Mouse (Mus musculus) urinary bladder, postnatal 25 days (tissue): Measurements from ENCODE around the gene Clasp2.
"Not testable (repeated sequence)": the region's sequence is repeated elsewhere in the genome, so short reads cannot be mapped to it uniquely, and the experiment has no call there.

ENCODE experiments used
- DNase-seq: peaks from one replicate; pipeline ENCODE4 v3.0.0; 2022; ENCODE audit warnings: low spot score

Clasp2 gene

DNA sequence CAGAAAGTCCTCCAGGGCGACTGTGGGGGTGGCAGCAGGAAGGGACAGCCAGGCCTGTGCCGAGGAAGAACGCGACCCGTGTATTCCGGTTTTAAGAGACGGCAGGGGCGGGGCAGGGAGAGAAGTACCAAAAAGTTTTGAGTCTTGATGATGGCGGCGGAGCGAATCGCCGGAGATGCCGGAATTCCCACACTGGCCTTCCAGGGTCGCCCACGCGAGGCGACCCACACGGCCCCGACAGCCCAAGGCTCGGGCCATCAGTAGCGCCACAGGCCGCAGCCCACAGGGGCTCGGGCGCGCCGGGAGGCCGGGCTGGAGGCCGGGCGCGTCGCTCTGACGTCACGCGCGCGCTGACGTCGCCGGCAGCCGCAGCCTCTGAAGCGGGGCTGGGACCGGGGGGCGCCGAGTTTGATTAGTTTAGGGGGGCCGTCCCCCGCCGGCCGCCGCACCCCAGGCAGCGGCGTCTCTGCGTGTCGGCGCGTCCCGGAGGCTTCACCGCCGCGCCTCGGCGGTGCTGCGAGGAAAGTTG is at the start of gene Clasp2:
Gene Clasp2 (plus strand): TSS at position 366 of the 529 bp plus-strand sequence.
- peak; percentile 68 for DNase-seq

DNA sequence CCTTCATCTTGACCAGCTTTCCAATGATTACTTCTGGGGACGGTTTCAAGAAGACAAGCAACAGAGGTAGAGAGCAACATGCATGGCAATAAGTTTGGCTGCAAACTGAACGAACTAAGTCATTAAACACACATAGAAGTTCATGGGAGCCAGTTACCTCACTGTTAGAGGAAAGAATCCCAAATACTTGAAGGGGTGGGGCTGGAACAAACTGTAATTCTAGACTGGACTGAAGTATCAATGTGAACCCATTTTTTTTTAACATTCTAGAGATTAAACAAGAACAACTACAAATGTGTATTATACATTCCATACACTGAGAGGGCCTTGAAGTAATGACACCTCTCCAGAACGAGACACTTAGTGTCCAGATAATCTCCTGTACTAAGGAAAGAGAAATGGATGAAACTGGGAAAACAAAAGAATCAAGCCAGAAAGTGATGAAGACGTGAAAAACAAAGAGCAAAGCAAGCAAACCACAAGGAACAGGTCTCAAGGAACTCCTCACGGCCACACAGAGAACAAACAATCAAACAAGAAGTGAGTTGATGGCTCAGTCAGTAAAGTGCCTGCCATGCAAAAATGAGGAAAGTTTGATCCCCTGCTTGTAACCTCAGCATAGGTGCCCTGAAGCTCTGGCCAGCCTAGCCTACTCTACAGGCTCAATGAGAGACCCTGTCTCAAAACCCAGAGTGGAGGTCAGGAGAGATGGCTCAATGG is 39.7 kb upstream of the Clasp2 start:
- DNase-seq: no peak

DNA sequence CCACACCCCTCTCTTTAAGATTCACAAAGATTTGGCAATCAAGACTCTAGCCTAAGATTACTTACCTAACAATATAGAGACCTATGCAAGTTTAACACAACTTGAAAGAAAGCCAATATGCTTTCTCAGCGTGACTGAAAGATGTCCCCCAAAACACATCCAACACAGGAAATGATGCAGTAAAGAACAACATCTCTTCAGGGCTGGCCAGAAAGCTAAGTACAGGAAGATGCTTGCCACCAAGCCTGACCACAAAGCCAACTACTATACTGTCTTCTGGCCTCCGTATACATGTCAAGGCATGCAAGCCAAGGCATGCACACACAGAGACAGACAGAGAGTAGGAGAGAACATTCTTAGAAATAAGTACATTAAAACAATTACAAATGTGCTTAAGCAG is 35.2 kb upstream of the Clasp2 start:
- no peak for DNase-seq

DNA sequence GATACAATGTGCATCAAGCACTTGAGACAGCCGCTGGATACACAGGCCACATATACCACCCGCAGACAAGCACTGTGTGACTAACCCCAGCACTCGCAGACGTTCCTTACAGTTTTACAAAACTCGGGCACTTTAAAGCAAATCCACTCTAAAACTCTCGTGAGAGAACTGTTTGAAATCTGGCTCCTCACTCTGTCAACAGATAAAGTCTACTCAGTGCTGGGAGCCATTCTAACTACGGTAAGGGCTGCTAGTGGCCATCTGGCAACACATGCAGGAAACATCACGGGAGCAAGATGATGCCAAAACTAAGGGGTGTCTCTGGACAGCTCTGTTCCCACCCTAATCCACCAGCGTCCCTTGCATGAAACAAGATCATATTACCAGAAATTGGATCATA is 34.4 kb upstream of the Clasp2 start:
- no peak for DNase-seq

DNA sequence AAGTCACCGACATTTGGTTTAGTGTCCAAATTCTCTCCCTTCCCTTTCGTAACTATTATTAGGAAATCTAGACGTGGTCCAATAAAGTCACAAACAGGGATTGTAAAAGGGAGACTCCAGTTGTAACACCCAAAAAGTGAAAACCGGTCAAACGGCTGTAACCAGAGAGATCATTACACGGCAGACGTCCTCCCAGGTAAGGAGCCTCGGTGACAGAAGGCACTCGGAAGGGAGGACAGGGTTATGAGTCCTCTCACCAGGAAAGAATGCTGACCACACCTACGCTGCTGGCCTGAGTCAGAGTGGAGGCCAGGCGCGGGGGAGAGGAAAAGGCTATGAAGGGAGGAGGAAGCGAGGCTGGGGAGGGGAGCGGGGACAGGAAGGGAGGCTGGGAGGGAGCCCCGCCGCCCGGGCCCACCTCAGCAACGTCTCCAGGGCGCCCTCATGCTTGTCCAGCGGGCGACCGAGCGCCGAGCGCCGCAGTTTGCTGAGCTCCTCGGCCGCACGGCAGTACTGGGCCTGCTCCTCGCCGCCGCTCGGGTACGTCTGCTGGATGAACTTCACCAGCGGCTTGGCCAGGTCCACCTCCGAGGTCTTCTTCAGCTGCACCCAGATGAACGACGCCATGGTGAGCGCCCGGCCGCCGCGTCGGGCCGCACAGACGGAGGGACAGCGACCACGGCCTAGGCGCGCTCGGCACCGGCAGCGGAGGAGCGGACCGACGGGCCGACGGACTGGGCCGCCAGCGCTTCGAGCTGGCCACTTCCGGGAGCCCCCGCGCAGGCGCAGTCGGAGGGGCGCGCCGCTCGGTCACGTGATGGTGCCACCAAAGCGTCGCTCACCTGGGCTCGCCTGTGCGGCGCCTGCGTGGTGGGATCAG is 33.6 kb upstream of the Clasp2 start, which contains the start of gene Pdcd6ip:
Gene Pdcd6ip (minus strand): TSS at position 779 of the 880 bp plus-strand sequence.
- peak; percentile 95 for DNase-seq

DNA sequence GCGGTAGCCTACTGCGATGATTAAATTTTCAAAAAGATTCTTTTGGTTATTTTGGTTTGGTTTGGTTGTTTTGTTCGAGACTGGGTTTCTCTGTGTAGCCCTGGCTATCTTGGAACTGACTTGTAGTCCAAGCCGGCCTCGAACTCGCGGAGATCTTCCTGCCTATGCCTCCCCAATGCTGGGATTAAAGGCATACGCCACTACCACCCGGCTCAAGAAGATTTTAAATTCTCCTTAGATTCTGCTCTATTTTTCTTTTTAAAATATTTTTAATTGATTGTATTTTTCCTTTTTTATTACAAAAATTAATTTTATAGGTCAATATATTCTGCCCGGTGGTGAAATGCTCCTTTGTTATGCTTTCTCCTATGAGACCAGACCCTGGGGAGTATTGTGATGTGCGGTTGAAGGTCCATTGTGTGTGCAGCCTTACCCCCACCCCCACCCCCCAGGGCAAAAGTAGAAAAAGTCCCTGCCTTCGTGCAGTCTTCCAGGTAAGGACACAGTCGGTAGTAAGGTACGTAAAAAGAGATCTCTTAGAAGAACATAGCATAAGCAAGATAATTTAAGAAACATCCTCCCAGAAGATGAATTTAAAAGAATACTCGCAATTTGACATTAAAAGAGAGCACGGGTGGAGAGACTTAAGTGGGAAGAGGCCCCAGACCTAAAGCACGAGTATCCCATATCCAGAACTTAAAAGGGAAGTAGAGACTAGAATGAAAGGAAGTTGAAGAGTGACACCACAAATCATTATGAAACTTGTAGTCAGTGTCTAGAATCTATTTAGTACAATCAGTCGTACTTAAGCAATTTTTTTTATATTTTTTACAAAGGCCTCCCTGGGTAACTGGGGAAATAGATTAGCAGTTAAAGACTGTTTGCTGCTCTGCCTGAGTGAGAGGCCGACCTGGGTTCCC is 32.7 kb upstream of the Clasp2 start:
- DNase-seq: no peak

DNA sequence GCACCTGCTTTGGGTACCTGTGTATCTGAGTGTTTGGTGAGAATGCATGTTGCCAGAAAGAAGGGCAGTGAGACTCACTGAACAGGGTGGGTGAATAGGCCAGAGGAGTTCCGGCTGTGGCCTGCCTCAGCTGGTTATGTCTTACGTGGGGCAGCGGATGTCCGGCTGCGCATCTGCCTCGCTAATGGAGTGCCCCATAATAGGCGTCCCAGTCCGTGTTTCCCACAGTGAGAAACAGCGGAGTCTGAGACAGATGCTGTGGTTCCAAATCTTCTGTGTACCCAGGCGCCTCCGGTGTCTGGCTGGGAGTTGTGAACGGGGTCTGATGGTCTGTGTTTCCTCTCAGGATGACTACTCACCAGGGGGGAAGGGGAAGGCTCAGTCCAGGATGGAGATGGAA is 30.4 kb upstream of the Clasp2 start:
- no peak for DNase-seq

DNA sequence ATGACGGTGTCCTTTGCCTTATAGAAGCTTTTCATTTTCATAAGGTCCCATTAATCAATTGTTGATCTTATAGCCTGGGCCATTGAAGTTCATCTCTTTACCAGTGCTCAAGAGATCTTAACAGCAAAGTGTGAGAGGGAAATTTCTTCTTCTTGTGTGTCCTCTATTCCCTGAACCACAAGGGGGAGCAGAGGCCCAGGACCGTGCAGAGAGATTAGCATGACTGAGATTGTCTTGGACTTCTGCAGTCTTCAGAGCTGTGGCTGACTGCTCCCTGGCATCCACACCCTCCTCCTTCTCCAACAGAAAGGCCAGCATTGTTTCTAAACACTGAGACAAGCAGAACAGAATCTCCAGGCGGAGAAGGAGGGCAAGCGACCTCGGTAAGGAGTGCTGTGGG is 22.2 kb upstream of the Clasp2 start:
- no peak for DNase-seq

DNA sequence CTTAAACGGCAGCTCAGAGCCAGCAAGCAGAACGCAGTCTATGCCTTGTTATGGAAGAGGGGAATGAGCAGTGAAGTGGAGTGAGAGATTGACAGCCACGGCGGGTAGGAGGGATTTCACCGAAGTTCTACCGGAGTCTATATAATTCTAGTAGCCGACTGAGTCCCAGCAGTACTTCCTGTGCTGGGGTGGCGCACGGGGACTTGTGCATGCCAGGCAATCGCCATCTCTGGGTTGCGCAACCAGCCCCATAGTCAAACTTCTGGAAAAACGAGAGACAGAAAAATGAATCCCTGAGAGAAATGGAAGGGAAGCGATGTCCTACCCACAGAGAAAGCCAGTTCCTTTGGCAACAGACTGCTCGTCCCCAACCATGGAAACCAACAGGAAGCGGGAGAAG is 16.6 kb upstream of the Clasp2 start:
- no peak for DNase-seq

DNA sequence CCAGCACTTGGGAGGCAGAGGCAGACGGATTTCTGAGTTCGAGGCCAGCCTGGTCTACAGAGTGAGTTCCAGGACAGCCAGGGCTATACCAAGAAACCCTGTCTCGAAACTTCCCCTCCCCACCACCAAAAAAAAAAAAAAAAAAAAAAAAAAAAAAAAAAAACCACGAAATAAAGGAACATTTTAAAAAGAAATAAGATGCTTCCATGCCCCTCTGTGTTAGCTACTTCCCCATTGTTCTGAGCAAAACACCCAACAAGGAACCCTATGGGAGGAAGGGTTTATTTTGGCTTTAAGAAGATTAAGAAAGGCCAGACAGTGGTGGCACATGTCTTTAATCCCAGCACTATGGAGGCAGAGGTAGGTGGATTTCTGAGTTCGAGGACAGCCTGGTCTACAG is 15.7 kb upstream of the Clasp2 start:
- DNase-seq: not testable (repeated sequence)

DNA sequence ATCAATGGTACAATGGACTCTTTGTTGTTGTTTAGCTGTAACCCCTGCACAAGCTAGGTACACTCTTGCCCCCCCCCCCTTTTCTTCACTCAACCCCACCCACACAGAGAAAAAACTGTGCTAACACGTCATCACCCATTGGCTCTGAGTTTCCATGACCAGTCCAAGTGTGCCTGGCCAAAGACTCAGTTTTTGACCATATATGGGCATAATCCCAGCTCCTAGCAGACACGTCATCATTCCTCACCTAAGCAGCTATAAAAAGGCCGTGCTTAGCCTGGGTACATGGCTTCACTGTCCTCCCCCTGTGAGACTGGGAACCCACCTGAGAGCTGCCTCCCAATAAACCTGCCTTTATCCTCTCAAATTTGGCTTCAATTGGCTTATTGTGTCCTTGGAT is 15.1 kb upstream of the Clasp2 start:
- DNase-seq: no peak

DNA sequence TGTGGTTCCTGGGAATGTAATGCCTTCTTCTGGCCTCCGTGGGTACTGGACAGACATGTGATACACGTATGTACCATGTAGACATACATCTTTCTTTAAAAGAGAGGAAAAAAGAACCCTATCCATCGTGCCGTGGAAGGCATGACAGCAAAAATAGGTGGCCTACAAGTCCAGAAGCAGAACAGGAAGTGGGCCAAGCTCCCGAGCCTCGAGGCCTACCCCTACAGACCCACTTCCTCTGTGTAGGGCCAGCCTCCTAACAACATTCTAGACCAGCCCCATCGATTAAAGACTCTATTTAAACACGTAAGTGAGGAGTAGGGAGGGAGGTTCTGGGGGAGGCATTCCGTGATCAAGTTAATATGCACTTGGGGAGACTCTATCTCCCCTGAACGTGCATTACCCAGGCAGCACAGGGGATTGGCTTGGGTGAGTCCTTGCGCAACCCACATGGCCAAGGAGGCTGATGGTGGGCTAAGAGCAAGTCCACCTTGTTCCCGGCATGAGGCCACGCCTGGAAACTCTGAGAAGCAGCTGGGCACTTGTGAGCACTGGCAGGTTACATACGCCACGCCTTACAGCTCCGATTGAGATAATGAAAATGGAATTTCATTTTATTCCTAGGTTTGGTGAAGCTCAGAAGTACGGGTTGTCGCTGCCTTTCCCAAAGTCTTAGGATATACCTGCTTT is 14.1 kb upstream of the Clasp2 start:
- DNase-seq: no peak

DNA sequence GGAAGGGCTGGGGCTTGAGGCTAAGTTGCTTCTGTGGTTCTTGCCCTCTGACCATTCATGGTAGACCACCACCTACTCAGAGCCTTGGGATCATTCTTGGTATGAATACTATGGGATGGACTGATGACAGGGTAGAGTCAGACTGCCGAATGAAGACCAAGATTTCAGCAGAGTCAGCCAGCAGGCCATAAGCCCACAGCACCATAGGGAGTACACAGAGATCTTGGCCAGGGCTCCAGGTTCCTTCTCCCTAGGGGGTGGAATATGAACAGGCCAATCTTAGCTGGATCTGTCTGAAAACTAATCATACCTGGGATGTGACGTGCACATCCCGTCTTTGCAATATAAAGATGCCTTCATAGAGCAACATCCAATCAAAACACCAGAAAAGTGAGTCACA is 9.7 kb upstream of the Clasp2 start:
- no peak for DNase-seq

DNA sequence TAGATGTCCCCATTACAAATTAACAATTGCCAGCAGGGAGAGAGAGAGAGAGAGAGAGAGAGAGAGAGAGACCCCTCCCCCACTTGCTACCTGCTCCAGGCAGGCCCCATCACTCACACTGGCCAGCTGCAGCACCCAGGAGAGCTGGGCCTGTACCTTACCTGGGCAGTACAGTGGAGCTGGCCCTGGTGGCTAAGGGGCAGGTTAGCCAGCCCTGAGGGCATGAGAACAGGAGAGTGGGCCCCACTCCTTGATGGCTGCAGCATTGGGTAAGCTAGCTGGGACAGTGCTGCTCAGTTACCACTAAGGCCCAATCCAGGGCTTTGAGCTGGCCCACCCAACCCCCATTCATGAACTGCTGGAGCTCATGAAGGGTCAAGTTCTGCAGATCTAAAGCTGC is 5.4 kb upstream of the Clasp2 start:
- no peak for DNase-seq

DNA sequence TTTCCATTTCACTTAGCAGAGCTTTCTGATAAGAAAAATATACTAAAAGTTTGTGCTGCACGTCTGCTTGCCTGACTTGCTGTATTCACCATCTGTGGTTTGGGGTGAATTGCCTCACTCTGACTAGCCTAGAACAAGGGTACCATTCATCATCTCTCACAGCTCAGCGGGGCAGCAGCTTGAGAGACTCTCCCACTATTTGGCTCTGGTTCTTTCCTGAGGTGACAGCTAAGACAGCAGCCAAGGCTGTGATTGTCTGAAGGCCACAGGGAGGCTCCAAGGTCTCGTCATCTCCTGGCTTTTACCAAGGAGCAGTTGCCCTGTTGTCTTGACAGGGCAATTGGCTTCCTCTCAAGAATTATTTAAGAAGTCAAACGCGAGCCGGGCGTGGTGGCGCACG is 3.3 kb upstream of the Clasp2 start:
- DNase-seq: no peak

DNA sequence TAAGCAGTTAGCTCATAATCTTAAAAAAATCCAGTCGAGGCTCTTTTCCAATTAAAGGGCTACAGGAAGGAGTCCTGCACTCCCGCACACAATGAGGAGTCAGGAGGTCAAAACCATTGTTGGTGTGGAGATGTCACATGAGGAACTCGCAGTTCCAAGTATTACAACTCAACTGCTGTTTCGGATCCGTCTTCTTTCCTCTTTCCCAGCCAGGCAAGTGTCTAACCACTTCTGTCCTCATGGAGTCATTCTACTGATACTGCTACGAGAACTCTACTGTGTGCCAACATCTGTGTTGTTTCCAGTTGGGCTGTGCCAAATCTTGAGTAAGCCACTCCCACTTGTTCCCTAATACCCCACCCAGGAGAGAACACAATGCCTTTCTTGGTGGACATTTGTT is 2.3 kb upstream of the Clasp2 start:
- DNase-seq: no peak

DNA sequence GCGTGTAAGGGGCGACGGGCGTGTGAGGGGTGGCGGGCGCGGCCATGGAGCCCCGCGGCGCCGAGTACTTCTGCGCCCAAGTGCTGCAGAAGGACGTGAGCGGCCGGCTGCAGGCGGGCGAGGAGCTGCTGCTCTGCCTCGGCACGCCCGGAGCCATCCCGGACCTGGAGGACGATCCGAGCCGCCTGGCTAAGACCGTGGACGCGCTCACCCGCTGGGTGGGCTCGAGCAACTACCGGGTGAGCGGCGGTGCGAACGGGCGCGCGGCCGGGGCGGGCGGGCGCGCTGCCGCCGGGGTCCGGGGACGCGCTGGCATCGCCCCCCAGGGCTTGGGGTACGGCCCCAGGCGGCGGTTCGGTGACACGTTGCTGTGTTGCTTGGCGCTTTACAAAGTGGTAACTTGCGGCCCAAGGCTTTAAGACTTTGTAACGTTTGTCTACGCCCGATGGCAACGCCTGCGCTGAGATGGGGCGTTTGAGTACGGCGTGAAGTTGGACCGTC is 414 bp downstream of the Clasp2 start:
- peak; percentile 46 for DNase-seq

DNA sequence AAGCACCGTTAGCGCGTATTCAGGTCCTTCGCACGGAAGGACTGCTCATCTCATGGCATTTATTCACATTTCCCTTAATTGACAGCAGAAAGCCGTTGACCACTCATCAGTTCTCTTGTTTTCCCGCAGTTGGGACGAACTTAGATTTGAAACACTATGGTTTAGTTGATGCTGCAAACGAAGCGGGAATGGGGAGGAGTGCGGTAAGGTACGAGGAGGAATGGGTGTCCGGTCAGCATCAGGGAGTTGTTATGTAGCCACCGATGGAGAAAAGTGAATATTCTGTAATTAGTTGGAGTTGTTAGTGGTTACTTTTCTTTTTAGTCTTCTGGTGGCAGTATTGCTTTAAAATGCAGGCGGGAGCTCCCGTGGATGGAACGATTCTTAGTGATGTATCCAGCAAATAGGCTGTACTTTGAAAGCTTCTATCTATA is 1.1 kb downstream of the Clasp2 start:
- peak; percentile 11 for DNase-seq

DNA sequence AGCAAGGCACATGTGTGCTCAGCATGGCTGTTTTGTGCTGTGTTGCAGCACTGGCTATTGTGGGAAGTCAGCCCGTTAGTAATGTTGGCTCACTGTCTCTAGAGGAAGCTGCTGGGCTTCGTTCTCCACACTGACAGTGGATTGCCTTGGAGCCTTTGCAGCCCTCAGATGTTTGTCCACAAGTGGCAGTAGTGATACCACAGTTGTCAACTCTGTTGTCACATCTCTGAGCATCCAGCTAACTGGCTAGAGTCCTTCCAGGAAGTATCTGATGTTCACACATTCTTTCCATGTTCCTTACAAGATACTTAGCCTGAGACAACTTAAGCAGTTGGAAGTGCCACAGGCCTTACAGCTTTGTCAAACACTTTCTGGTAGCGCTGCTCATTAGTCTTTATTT is 2.0 kb downstream of the Clasp2 start:
- no peak for DNase-seq

DNA sequence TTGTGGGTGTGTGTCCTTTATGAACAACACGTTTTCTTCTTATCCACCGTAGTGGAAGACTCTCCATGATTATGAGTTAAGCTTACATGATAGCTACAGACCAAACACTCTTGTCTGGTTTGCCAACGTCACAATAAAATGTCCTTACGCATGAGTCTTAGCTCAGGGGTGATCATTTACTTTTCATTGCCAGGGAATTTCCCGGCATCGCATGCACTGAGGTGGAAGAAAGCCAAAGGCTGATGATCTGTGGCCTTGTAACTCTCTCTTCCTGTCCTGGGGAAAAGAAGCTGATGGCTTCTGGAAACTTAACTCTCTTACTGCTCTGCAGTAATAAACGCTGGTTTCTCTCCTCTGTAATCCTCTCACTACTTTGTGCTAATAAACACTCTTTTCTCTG is 8.1 kb downstream of the Clasp2 start:
- no peak for DNase-seq
